Mouse (Mus musculus): ENCODE results near the gene Mif.
A peak's percentile ranks its signal among the peaks of the same experiment; 100 is the strongest.

DNA sequence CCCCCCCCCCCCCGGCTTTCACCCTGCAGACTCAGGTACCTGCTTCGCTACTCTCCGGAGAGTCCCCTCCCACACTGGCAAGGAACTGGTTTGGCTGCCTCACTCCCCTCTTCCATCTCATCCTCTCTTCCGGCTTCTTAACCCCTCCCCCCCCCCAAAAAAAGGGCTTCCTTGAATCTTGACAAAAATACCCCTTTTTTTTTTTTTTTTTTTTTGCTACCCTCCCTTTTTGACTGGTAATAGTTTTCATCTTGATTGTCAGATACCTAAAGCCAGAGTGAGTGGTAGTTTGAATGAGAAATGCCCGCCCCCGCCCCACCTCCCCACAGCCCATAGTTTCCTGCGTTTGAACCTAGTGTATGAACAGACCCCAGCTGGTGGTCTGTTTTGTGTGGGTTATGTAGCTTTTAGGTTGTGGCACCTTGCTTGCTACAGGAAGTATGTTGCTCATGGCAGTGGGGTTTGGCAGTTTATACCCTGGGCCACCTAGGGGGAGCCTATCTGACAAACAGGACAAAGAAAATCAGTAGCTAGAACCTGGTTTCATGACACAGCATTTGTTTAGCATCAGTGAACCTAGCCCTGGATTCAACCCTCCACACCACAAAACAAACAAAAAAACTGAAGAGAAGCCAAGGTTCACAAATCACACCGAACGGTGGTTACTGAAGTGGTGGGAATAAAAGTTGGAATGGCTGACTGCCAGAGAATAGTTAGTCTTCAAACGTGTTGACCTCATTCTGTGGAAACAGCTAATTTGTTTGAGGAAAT lies 24.1 kb downstream of the Mif start:
- peak in 1 of 2 experiments; percentile 49; a peak in 2 of 4 replicates for TF ChIP-seq CTCF (conservative IDR thresholded peaks at IDR 0.05 in 1 of 2, IDR thresholded peaks at IDR 0.05 in 1 of 2; ENCODE audit: low read depth in 2 of 2, low read length in 2 of 2)
- TF ChIP-seq MEF2A (IDR thresholded peaks at IDR 0.05; ENCODE audit: borderline replicate concordance, low read depth, low read length): peak; percentile 34
- TF ChIP-seq ZMIZ1 (IDR thresholded peaks at IDR 0.05; ENCODE audit: low read depth, low read length): no peak; the same call in 1 of the 2 replicates
- TF ChIP-seq POLR2AphosphoS2 (IDR thresholded peaks at IDR 0.05; ENCODE audit: low read depth, low read length): no peak
- TF ChIP-seq E2F4 (IDR thresholded peaks at IDR 0.05; ENCODE audit: insufficient replicate concordance, low read depth, low read length): no peak
- TF ChIP-seq EP300 (IDR thresholded peaks at IDR 0.05; ENCODE audit: low read length): no peak
- TF ChIP-seq TCF12 (IDR thresholded peaks at IDR 0.05; ENCODE audit: low read depth, low read length): no peak
- TF ChIP-seq POLR2A (IDR thresholded peaks at IDR 0.05; ENCODE audit: low read depth, low read length): no peak; the same call in 1 of the 2 replicates
- TF ChIP-seq RAD21 (IDR thresholded peaks at IDR 0.05; ENCODE audit: low read depth, low read length): no peak
- 0 out of 2 replicates have a peak, but pooled peaks have one; percentile 26 for TF ChIP-seq HCFC1 (IDR thresholded peaks at IDR 0.05; ENCODE audit: low read depth, low read length)
- no peak for TF ChIP-seq USF1 (IDR thresholded peaks at IDR 0.05; ENCODE audit: low read depth, low read length)
- TF ChIP-seq USF2 (conservative IDR thresholded peaks at IDR 0.05; ENCODE audit: low read depth, low read length): no peak
- TF ChIP-seq CHD2 (IDR thresholded peaks at IDR 0.05; ENCODE audit: low read length): no peak; the same call in 1 of the 2 replicates
- TF ChIP-seq NRF1 (IDR thresholded peaks at IDR 0.05; ENCODE audit: low read depth, low read length): no peak
